Mouse (Mus musculus): ENCODE measurements at regions not wholly inside any gene's neighbourhood (a gene's known extent, or its start where the extent isn't known, plus 50 kb on each side); places are given as distances from the start of the nearest gene placed in this dataset.

DNA sequence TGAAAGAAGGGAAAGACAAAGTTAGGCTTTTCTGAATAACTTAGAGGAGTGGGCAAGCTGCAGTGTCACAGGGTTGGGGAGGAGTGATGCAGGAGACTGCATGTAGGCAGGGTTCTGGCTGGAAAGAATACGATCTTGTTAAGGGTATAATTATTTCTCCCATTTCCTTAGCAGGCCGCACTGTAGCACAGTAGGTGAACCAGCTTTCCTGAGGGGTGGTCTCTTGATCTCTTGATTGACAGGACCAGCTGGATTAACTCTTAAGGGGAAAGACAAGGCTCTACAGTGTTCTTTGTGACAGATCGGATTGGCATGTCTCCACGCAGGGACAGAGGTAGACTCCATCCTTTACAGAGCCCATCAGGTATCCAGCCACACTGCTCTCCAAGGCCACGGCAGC lies 54.5 kb upstream of the Meis1 start:
- DNase-seq = no peak

DNA sequence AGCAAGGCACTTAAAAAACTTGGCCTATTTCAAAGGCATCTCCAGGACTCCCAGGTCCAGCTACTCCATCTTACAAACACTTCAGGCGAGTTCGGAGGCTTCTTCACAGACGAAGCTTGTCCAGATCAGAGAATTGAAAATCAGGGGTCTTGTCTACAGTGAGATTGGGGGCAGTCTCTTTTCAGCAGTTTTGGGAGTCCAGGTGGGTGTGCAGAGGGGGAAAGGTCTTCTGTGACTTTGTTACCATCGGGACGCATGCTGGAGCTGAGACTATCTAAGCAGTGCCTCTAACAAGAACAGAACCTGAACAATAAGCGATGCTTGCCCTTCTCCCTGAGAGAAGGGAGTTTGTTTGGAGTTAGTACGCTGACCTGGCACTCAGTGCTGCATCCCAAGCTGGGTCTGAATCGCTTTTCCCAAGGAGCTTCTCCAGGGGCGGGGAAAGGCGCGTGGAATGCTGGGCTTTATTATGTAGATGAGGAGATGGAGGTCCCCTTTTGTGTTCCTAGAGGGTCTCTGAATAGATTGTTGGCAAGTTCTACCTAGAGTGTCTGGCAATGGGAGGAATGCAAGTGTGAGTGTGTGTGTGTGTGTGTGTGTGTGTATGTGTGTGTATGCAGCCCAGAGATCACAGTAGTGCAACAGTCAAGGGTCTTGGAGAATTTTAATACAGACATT lies 55.2 kb upstream of the Meis1 start:
- no peak for DNase-seq

DNA sequence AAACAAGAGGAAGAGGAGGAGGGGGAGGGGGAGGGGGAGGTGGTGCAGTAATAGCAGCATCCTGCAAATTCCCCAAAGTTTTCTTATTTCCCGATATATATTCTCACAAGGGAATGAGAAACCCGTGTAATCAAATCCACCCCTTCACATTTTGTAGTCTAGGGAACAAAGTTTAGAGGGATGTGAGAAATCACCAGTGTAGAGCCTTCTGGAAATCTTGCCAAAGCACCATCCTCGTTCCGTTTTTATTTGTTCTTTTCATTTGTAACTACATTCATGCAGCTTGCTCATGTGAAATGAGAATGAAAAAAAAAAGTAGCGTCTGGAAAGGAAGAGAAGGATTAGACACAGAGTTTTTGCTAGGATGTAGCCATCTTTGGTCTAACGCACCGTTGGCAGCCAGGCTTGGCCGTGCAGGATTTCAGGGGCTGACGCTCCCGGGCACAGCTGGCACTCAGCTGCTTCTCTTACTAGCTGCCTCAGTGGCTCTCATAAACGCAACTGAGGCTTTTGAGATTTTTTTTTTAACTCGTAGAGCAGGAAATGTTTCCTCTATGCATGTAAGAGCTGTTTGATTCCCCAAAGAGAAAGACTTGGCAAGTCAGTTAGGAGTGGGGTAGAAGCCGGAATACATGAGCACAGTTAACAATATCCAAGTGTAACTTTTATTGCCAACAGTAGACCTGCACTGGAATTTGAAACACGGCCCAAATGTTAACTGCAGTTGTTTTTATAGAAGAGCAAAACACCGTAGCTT lies 72.5 kb upstream of the Meis1 start:
- DNase-seq = no peak

DNA sequence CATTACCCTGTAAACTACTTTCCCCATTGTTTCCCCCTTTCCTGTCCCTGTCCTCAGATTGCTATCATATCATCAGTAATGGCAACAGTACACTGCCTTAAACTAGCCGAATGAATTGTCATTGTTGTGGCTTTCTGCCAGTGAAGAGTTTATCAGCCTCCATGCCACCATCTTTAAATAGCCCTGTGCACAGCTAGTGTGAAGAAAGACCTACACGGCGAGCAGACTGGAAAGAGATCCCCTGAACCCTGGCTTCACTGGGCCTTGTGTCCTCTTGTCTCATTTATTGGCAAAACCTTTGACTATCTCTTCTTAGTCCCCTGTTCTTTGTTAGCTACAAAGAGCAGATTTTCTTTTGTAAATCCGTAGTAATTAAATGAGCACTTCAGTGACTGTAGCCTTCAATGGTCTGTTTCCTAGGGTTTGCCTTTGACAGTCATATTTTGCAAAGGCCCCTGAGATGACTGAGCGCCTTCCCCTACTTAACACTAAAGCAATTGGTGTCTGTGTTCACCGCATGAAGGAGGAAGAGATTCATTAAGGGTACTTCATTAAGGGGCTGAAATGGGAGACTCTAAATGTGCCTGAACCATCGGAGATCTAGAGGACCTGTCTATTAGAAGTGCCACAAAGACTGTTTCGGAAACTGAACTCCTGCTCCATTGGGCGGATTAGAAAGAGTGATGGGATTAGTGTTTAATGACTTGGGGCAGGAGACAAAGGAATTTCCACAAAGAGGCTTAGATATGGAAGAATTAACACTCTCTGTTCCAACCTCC lies 74.4 kb upstream of the Meis1 start:
- DNase-seq = no peak

DNA sequence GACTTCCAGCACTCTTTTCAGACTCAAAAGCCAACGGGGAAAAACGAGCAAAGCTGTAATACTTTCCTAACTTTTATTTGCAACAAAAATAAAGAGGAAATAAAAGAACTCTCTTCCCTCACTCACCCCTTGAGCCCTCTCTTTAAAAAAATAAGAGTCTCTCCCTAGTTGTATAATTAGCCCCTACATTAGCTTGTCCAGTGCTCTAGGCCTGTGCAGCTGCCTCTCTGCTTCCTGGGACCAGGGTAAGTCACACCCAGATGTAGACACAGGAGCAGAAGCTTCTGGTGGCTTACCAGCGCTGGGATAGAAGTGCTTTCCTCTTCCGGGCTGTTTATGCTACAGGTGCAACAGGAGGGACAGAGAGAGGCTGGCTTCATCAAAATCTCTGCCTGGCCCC lies 75.0 kb upstream of the Meis1 start:
- DNase-seq = peak; percentile 82

DNA sequence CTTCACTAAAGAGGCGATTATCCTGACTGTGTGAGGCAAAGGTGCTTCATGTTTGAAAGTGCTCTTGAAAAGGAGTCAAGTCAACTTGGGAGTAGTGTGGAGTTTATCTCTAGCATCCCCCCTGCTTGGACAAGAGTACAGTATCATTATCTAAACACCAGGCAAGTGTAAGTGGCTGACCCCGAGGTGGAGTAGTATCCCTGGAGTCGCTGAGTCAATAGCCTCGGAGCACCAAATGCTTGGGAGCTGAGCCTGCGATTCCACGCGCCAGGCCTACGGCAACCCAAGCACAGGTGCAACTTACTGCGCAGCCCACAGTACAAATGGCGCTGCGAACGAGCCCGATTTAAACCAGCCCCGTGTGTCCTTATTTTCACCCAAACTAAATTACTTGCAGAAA lies 75.4 kb upstream of the Meis1 start:
- DNase-seq = peak; percentile 65

DNA sequence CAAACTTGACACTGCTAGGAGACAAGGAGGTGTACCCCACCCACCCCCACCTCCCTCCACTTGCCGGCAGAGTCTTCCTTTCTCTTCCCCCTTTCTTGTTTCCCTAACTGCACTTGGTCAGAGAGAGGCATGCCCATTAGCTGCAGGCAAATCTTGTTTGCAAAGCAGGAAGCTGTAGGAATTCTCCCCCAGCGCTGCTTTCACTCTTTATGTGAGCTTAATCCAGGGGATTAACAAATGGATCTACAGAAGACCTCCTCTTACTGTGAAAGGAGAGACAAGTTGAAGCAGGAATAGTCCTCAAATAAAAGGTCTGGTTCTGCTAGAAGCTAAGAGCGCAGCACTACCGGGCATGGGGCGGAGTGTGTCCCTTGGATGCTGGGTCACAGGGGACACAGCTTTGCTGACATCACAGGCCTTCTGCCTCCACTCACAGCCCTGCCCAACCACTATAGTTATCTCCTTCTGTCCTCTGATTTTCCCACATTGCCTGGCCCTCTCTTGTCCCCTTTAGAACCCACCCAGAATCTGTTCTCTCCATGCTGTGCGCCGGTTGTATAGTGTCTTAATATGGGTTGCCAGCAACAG lies 84.3 kb upstream of the Meis1 start:
- DNase-seq = peak; percentile 78

DNA sequence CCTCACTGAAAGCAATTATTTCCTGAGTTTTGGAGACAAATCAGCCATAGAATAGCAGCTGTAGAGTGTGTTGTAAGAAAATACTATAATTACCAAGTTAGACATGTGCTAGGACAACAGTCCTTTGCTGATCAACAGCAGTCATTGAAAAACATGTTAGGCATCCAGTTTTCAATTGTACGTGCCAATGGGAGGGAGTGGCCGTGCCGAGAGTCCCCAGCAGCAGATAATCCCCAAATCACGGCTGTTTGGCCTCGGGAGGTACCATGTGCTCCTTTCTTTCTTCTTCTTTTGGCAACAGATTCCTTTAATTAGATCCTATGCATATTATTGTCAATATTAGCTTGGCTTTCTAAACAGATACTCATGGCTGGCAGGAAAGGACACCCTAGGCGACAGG lies 88.4 kb upstream of the Meis1 start:
- peak; percentile 58 for DNase-seq

DNA sequence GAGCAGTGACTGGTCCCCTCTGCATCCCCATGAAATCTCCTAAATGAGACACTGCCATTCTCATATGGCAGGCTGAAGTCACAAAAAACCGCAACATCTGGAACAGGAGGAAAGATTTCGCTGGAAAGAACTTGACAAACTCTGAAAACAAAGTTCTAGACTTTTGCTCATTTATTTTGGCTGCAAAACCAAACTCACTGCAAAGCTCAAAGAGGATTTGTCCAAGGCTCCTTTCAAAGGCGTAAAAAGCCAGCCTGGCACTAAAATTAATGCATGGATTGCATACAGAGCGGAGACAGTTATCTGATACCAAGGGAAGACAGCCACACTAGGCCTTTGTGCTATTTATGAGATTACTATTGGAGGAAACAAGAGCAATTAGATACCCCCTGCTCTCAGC lies 90.3 kb upstream of the Meis1 start:
- DNase-seq = peak; percentile 44

DNA sequence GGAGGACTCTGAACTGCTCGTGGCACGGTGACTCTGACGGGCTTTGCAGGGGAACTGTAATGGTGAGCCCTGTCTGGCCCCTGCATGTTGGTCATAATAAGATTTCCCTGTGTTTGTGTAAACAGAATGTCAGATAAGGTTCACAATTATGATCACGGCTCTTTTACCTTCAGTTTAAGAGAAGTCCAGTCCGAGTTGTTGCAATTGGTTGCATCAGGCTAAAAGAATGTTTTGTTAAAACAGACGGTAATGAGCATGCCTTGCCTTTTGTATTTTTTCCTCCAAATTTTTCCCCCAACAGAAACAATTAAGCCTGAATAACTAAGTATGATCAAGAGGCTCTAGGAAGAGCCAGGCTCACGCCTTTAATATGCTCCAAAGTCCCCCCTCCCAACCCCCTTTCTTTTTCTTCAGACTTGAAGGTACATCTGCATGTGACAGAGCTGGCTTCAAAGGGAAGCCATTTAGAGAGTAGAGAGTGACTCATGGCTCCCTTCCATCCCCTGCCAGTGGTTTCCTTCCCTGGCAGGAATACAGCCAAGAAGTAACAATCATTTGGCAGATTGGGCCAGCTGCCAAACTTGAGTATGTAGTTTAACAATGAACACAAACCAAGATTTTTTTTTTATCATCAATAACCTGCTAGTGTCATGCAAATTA lies 93.3 kb upstream of the Meis1 start:
- no peak for DNase-seq

DNA sequence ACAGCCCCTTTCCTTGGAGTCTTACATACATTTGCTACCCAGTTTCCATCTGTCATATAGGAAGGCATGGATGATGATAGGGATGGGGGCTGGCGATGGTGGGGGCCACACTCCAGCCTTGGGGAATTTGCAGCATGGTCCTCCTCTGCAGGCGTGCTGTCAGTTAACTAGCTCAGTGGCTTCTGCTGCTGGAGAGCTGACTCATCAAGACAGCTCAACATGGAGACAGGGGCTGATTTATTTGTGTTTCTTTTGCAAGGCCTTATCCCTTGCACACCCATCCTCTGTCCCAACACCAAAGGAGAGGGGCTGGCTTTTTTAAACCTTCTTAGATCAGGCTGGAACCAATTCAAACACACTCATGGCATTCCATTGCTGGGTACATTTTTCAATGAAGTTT lies 98.3 kb upstream of the Meis1 start:
- no peak for DNase-seq

DNA sequence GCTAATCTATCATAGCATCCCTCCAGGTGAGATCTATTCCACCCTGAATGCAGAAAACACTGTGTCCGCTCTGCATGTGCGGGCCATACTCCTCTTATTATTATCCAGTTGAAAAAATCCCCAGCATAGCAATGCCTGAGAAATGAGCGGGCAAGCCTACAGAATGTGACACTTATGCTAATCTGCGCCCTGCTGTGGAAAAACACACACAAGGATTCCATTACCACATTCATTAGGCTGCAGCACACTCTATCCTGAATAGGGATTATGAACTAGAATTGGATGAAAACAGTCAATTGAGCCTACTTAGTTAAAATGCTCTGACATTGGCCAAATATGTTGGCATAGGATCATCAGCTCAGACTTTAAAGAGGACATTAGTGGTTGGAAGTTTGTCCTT lies 99.5 kb upstream of the Meis1 start:
- no peak for DNase-seq

DNA sequence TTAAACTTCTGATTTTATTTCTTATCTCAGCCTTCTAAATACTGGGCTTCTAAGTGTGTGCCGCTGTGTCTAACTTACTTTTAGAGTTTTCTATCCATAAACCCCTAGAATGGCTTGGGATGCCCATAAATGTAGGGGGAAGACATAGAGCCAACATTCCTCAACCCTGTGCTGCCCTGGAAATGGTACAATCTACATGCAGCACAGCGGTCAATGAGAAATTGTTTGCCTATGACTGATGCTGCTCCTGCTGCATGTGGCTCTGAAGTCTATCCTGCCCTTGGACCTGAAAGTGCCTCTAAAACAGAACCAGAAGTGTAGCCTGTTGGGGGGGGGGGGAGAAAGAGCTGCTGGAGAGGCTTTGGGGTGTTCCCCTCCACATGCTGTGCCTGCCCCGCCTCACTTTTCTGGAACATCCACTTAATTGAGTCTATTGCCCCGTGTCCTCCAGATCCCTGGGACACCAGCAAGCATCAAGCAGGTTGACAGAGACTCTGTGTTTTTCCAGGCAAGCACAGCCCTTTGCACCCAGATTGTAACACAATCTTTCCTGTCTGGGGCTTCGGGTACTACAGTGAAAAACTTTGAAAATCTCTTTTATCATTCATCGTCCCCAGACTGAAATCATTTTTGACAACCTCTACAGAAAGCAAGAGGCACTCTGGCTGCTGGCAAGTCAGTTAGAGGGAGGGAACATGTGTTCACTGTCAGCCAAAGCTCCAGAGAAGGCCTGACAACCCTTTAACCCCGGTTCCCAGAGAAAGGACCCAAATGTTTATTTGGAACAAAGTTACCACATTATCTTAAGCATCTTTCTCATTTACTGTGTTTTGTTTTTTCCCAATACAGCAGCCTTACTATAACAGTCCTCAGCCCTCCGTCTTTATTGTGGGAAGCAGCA lies 101.4 kb upstream of the Meis1 start:
- peak; percentile 95 for DNase-seq

DNA sequence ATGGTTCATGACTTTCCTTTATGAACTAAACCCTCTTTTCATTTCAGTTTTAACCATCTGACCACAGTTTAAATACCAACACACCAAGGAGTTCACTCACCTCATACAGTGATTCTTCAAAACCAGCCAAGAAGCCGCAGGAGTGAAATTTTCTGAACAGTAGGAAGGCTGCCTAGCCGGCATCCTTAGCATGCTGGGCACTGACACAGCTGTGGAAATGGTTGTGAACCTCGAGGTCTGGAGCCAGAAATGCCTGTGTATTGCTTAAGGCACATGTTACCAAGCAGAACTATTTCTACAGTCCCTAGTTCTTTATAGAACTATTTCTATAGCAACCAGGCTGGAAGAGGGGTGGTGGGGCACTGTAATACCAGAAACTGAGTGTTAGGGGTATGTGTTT lies 102.1 kb upstream of the Meis1 start:
- no peak for DNase-seq

DNA sequence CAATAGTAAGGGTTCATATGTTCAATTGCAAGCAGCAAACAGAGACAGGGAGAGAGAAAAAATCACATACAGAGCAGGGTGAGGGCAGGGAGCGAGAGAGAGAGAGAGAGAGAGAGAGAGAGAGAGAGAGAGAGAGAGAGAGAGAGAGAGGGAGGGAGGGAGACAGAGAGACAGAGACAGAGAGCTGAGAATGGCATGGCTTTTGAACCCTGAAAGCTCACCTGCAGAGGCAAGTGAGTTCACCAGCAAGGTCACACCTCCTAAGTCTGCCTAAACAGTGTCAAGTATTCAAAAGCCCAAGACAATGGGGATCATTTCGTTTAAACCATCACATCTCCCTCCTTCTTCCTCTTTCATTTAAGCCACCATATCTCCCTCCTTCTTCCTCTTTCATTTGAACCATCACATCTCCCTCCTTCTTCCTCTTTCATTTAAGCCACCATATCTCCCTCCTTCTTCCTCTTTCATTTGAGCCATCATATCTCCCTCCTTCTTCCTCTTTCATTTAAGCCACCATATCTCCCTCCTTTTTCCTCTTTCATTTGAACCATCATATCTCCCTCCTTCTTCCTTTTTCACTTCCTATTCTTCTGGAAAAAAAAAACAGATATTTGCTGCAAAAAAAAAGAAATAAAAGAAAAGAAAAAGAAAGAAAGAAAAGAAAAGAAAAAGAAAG lies 116.7 kb upstream of the Meis1 start:
- DNase-seq = no peak

DNA sequence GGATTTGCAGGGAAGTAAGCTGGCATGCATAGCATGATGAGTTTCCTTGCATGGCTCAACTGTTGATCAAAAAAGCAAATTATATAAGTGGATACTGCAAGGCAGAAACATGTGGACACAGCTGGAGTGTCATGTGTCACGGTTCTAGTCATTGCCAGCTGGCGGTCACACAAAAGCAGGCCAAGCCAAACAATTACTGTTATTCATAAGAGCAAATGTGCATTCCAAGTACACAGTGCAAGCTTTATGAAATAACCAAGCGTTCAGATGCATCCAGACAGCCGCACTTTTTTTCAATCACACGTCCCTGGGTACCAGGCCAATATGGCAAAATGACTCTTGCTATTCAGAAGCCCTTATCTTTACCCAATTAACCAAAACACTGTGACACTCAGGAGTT lies 119.6 kb upstream of the Meis1 start:
- DNase-seq = peak; percentile 98

DNA sequence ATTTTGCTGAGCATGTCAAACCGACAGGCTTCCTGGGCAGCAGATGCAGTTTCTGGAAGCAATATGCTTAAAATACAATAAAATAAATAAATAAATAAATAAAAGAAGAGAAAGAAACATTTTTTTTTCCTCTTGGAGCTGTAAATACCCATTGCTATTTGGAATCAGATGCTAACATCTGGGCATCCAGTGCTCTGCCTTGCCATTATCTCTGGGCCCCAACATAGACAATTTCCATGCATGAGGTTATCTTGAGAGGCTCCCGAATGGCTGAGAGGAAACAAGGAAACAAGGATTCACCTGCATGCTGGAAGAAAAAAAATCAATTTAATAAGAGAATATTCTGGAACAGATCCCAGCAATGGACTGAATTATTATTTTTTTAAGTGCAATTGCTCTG lies 120.0 kb upstream of the Meis1 start:
- no peak for DNase-seq

DNA sequence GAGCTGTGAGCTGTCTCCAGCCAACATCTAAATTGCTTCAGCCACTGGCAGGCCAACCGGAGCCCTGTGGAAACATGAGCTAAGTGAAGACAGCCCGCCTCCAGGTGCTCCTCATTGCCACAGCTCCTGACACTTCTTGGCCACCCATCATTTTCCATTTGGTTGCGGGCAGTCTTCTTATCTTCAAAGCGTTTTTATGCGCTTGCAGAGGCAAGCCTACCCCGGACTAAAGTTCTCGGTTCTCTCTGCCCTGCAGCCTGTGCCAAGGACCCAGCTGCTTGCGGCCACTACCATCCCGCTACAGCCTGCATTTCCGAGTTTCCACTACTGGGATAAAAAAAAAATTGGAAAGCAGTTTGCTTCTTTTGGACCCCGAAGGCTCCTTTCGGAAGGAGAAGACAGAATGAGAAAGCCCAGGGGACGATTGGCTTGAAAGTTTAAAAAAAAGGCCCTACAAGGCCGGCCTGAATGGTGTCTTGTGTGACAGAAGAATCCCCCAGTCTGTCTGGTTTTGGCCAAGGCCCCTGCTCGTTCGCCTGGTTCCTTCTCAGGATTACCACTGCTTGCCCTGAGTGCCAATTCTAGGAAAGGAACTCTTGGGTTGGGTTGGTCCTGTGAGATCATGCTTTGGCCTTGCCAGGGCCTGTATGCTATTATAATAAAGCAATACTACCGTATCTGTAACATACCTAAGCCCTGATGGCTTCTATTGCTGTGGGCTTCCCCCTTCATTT lies 124.6 kb upstream of the Meis1 start:
- peak; percentile 99 for DNase-seq

DNA sequence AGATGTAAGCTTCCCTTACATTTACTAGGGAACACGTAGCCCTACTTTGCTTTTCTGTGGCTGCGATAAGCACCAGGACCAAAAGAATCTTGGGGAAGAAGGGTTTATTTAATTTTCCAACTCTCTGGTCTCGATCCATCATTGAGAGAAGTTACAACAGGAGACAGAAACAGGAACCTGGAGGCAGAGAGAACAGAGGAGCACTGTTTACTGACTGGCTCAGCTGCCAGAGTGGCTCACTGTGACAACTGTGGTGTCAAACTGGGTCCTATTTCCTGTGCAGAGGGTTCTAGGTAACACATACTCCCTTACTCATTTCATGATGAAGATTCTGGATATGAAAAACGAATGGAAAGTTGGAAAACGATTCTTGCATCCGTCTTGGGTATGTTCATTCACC lies 125.7 kb upstream of the Meis1 start:
- no peak for DNase-seq

DNA sequence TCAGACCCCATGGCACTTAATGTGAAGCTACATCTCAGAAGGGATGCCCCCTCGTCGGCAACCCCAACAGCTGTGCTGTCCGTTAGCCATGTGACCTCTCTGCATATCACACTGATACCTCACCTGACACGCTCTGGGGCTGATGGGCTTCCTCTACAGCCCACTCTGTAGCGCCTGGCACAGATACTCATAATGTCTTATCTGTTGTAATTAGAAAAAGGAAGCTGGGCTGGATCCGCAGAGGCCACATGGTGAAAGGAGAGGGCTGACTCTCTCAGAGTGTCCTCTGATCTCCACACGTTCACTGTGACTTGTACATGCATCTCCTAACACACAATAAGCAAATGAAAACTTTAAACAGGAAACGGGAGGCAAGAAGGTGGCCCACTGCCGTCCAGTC lies 126.5 kb upstream of the Meis1 start:
- peak; percentile 89 for DNase-seq

DNA sequence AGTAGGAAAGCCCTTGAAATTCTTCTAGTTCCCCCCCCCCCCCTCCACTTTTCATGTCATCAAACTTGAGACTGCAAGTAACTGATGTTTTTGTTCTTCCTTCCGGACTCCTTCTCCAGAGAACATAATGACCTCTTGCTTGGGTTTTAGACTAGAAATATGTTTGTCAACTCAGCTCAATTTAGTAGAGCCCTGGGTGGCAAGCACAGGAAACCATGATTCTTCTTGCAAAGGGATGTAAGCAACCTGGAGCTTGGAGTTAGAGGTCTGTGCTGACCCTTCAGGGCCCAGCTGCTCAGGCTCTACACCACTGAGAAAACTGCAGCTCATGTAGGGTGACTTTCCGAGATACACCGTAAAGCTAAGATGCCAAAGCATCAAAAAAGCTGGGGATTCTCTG lies 127.2 kb upstream of the Meis1 start:
- DNase-seq = no peak

Measured in heart, adult 11 months (tissue).